Mouse (Mus musculus) right cerebral cortex, adult 2 months (tissue): ENCODE data around the gene Cobl.

Source experiments
- DNase-seq, 2 experiments: peaks; one replicate each; pipeline ENCODE4 v3.0.0; 2021 to 2022; ENCODE audit warnings: low spot score in 2 of 2

The Cobl gene

GRCm38 (mm10) chr11:12384826-12385225, 79.9 kb downstream of the Cobl start:
- DNase-seq, result peak in 1 of 2 experiments; percentile 53

GRCm38 (mm10) chr11:12382991-12383390, 81.8 kb downstream of the Cobl start:
- no peak for DNase-seq

GRCm38 (mm10) chr11:12381096-12381495, 83.7 kb downstream of the Cobl start:
- DNase-seq, result no peak

GRCm38 (mm10) chr11:12376628-12377027, 88.1 kb downstream of the Cobl start:
- no peak for DNase-seq

GRCm38 (mm10) chr11:12373106-12374098, 91.4 kb downstream of the Cobl start:
- DNase-seq, result peak; percentile 87 to 89

- DNase-seq, result no peak
These were observed 93.8 kb downstream of the Cobl start for GRCm38 (mm10) chr11:12370957-12371356.

- DNase-seq, result no peak
These were observed 97.2 kb downstream of the Cobl start for GRCm38 (mm10) chr11:12367426-12368178.

GRCm38 (mm10) chr11:12359336-12360000, 105.3 kb downstream of the Cobl start:
- DNase-seq, result peak; percentile 62 to 65

- no peak for DNase-seq
These were observed 106.2 kb downstream of the Cobl start for GRCm38 (mm10) chr11:12358602-12359001.

GRCm38 (mm10) chr11:12355681-12356080, 109.1 kb downstream of the Cobl start:
- no peak for DNase-seq

GRCm38 (mm10) chr11:12350986-12351546, 113.7 kb downstream of the Cobl start:
- DNase-seq, result no peak

GRCm38 (mm10) chr11:12350086-12350485, 114.7 kb downstream of the Cobl start:
- no peak for DNase-seq

GRCm38 (mm10) chr11:12346486-12346885, 118.3 kb downstream of the Cobl start:
- DNase-seq, result no peak

- DNase-seq, result peak; percentile 36 to 45
These were observed 121.1 kb downstream of the Cobl start for GRCm38 (mm10) chr11:12343686-12344085.

- DNase-seq, result no peak
These were observed 124.1 kb downstream of the Cobl start for GRCm38 (mm10) chr11:12340697-12341096.

GRCm38 (mm10) chr11:12336145-12336544, 128.6 kb downstream of the Cobl start:
- no peak for DNase-seq

GRCm38 (mm10) chr11:12331997-12332396, 132.8 kb downstream of the Cobl start:
- peak; percentile 71 to 77 for DNase-seq

GRCm38 (mm10) chr11:12321445-12321844, 143.3 kb downstream of the Cobl start:
- DNase-seq, result no peak

- no peak for DNase-seq
These were observed 145.4 kb downstream of the Cobl start for GRCm38 (mm10) chr11:12319318-12319717.

- no peak for DNase-seq
These were observed 149.1 kb downstream of the Cobl start for GRCm38 (mm10) chr11:12315670-12316069.

- DNase-seq, result peak; percentile 34 to 52
These were observed 150.3 kb downstream of the Cobl start for GRCm38 (mm10) chr11:12314278-12315043.
